Mouse (Mus musculus) liver, adult 2 months (tissue): ENCODE measurements around the gene Ryr1. TPM values are rescaled to one million over a fixed set of nuclear protein-coding genes. Genes with fewer than 3 reads are reported as not detected.

Experiments
- DNase-seq: peaks from one replicate; pipeline ENCODE4 v3.0.0-alpha.2; 2011; ENCODE audit warnings: low read depth, low spot score; ENCODE audit errors: extremely low read depth
- H3K27ac ChIP-seq: fragments of 200-500 bp; replicated peaks from 2 replicates; pipeline ENCODE4 v1.5.1; 2012; ENCODE audit warnings: low read depth, mild to moderate bottlenecking, control low read depth, inconsistent platforms, low read length; ENCODE audit not compliant: insufficient read depth
- H3K27me3 ChIP-seq: fragments of 200-500 bp; 2 replicates; pipeline ENCODE4 v1.6.1; 2012; ENCODE audit warnings: mild to moderate bottlenecking, moderate library complexity, low read length, inconsistent platforms; ENCODE audit not compliant: control insufficient read depth, insufficient read depth
- H3K36me3 ChIP-seq: fragments of 200-500 bp; 2 replicates; pipeline ENCODE4 v1.6.1; 2012; ENCODE audit warnings: low read length, inconsistent platforms; ENCODE audit not compliant: control insufficient read depth, insufficient read depth
- H3K4me1 ChIP-seq: fragments of 200-500 bp; 2 replicates; pipeline ENCODE4 v1.6.1; 2011; ENCODE audit warnings: low read length; ENCODE audit not compliant: control insufficient read depth, insufficient read depth
- H3K4me3 ChIP-seq: fragments of 200-500 bp; 2 replicates; pipeline ENCODE4 v1.5.1; 2011; ENCODE audit warnings: low read depth, mild to moderate bottlenecking, control low read depth, low read length, moderate library complexity; ENCODE audit not compliant: insufficient read depth
- H3K79me2 ChIP-seq: fragments of 200-500 bp; 2 replicates; pipeline ENCODE4 v1.6.1; 2012; ENCODE audit warnings: inconsistent platforms, mild to moderate bottlenecking, low read length, moderate library complexity; ENCODE audit not compliant: control insufficient read depth, insufficient read depth
- H3K9ac ChIP-seq: fragments of 200-500 bp; 2 replicates; pipeline ENCODE4 v1.6.1; 2012; ENCODE audit warnings: low read depth, mild to moderate bottlenecking, control low read depth, inconsistent platforms, low read length
- CTCF ChIP-seq: fragments of 200-500 bp; IDR thresholded peaks from 2 replicates; pipeline ENCODE4 v1.5.1; 2011; ENCODE audit warnings: low read depth, low read length, control low read depth
- POLR2A ChIP-seq: fragments of 200-500 bp; IDR thresholded peaks from 2 replicates; pipeline ENCODE4 v1.6.1; 2011; ENCODE audit warnings: low read length, control low read depth; ENCODE audit not compliant: insufficient read depth; ENCODE audit errors: extremely low read depth
- WGBS: fragments of 180-500 bp; shearing (Covaris S2); methylation state at CpG from one replicate; pipeline ENCODE4 v1.1.7; 2018; 5-methylcytosine and 5-hydroxymethylcytosine counted together
- polyA plus RNA-seq: library from polyadenylated mRNA; depleted of rRNA; stranded (reverse); fragments of >200 nt; gene quantifications from 2 replicates; pipeline ENCODE4 v1.2.3, GENCODE M21; 2012
- total RNA-seq: library from RNA; depleted of rRNA; stranded (reverse); fragments of >200 nt; gene quantifications from 2 replicates; pipeline ENCODE4 v1.2.3, GENCODE M21; 2014

Ryr1 gene
- total and polyA plus RNA-seq, 2 experiments: 0.01 to 0.46 TPM

DNA sequence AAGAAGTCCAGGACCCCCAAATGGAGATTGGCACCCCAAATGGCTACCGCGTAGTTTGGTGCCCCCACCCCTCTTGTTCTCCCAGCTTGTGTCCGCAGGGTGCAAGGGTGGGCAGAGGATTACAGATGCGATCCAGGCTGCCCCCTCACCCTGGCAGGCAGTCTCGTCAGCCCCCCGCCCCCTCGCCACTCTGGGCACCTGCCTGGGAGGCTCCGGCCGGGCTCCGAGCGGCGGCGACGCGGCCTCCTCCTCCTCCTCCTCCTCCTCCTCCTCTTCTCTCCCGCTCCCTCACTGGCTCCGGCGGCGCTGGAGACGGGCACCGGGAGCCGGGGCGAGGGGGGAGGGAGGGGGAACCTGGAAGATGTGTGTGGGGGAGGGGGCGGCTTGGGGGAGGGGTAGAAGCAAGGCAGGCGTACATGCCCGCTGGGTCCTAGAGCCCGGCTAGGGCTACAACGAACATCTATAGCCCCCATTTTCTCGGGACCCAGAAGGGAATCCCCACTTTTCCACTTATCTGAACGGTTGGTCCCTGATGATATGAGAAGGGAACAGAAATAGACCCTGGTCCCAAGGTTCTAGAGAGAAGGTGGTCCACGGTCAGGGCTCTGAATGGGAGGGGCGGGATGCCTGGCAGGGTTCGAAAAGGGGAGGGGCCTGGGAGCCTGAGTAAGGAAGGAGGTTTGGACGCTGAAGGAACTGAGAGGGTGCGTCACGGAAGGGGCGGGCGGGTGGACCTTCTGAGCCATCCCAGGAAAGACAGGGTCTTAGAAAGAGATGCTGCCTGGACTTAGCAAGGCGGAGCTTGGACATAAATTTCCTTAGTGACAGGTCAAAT is 44.5 kb upstream of the Ryr1 start:
- Histone ChIP-seq H3K79me2 (no peaks in the 10 kb centered on the region), H3K27ac (no peak overlapping the region), H3K36me3 (0 out of 2 replicates have a peak, but pooled peaks cover 3% of the 10 kb centered on the region), H3K4me1 (peaks cover 6% of the 10 kb centered on the region), H3K4me3 (peak overlapping the region; percentile 83), H3K27me3 (0 out of 2 replicates have a peak, but pooled peaks cover 2% of the 10 kb centered on the region), H3K9ac (peak overlapping the region; percentile 43)
- TF ChIP-seq POLR2A (no peak), CTCF (no peak)
- 2% methylated on average over 31 of the region's 39 CpGs for WGBS
- peak; percentile 35 for DNase-seq

- TF ChIP-seq CTCF: no peak
- Histone ChIP-seq H3K27me3 (0 out of 2 replicates have a peak, but pooled peaks cover 2% of the 10 kb centered on the region), H3K4me3 (peak overlapping the region; percentile 83; the same call in 1 of the 2 replicates), H3K79me2 (no peaks in the 10 kb centered on the region), H3K9ac (no peak overlapping the region), H3K4me1 (peaks cover 6% of the 10 kb centered on the region), H3K27ac (no peak overlapping the region), H3K36me3 (no peaks in the 10 kb centered on the region)
- 5% methylated on average over 14 of the region's 14 CpGs for WGBS
- DNase-seq: no peak
Measured at GRCm38 (mm10) chr7:29168791-29169230, 43.8 kb upstream of the Ryr1 start.

- TF ChIP-seq POLR2A: no peak
- no peak for TF ChIP-seq CTCF
- H3K36me3 ChIP-seq: no peaks in the 10 kb centered on the region
- H3K27me3 ChIP-seq: 0 out of 2 replicates have a peak, but pooled peaks cover 2% of the 10 kb centered on the region
- no peak for DNase-seq
- no peak overlapping the region for H3K9ac ChIP-seq
- 20% methylated on average over 10 of the region's 10 CpGs for WGBS
- H3K4me1 ChIP-seq: peaks cover 6% of the 10 kb centered on the region
- no peaks in the 10 kb centered on the region for H3K79me2 ChIP-seq
- no peak overlapping the region for H3K4me3 ChIP-seq
- H3K27ac ChIP-seq: no peak overlapping the region
Measured at GRCm38 (mm10) chr7:29168121-29168695, 43.2 kb upstream of the Ryr1 start.

DNA sequence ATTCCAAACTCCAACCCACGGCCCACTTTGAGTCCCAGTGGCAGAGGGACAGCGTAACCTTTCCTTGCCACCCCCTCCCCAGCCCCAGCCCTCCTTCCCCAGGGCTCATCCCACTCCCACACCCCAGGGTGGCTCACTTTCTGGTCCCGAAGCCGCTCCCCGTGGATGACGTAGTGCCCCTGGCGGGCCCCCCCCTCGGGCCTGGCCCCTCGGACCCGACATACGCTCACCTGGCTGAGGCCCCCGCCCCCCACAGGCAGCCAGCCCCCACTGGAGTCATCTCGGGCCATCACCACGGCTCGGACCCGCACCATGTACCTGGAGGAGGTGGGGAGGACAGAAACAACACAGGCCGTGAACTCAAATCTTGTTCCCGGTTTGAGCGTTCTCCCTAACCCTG is 42.7 kb upstream of the Ryr1 start:
- no peak overlapping the region for H3K4me3 ChIP-seq
- no peak for DNase-seq
- no peak overlapping the region for H3K27ac ChIP-seq
- 42% methylated on average over 19 of the region's 19 CpGs for WGBS
- no peak for TF ChIP-seq POLR2A
- TF ChIP-seq CTCF: no peak
- H3K27me3 ChIP-seq: 0 out of 2 replicates have a peak, but pooled peaks cover 2% of the 10 kb centered on the region
- no peaks in the 10 kb centered on the region for H3K79me2 ChIP-seq
- H3K4me1 ChIP-seq: peaks cover 6% of the 10 kb centered on the region
- H3K36me3 ChIP-seq: no peaks in the 10 kb centered on the region
- no peak overlapping the region for H3K9ac ChIP-seq

DNA sequence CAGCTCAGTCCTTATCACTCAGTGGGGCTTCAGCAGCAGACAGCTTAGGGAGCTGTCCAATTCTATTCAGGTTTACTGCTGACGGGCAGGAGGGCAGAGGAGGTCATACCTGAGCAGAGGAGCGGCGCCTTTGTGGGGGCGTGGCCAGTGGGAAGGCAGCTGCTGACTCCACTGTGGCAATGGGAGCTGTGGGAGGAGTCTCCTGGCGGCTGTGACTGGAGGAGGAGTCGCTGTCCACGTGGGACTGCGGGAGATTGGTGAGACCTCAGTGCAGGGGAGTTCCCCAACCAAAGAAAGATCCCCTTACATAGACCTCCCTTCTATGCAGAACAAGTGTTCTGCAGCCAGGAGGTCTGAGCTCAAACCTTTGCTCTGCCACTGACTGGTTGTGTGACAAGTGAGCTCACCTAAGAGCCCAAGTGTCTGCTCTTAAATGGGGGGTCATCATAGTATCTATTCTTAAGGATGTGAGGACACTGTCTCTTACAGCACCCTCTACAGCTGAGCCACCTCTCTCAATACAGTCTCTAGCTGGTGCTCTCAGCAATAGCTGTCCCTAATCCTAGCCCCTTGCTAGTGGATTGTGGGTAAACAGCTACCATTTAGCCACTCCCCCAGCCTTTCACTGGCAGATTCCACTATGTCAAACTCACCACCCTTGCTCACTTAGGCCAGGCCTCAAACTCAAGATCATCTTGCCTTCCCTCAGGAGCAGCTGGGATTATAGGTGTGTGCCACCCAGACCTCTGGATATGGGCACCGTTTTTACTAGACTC is 38.0 kb upstream of the Ryr1 start:
- H3K4me1 ChIP-seq: no peaks in the 10 kb centered on the region
- no peaks in the 10 kb centered on the region for H3K36me3 ChIP-seq
- no peak overlapping the region for H3K27ac ChIP-seq
- 0 out of 2 replicates have a peak, but pooled peaks cover 3% of the 10 kb centered on the region for H3K27me3 ChIP-seq
- H3K4me3 ChIP-seq: no peak overlapping the region
- DNase-seq: peak; percentile 67
- 23% methylated on average over 9 of the region's 9 CpGs for WGBS
- no peak overlapping the region for H3K9ac ChIP-seq
- TF ChIP-seq POLR2A: no peak
- no peak for TF ChIP-seq CTCF
- no peaks in the 10 kb centered on the region for H3K79me2 ChIP-seq
